Mouse (Mus musculus) megakaryocyte, embryonic 14.5 days (primary cell): ENCODE data around the gene Tubb5. TPM values are rescaled to one million over a fixed set of nuclear protein-coding genes. Genes with fewer than 3 reads are reported as not detected.
A peak's percentile ranks its signal among the peaks of the same experiment; 100 is the strongest.

ENCODE experiments used
- H3K27me3 ChIP-seq: replicated peaks from 2 replicates; pipeline ENCODE3; 2012; ENCODE audit warnings: inconsistent platforms
- H3K36me3 ChIP-seq: replicated peaks from 2 replicates; pipeline ENCODE3; 2012; ENCODE audit warnings: low read length, inconsistent platforms, mixed read lengths
- H3K4me1 ChIP-seq: 2 replicates; pipeline ENCODE4 v1.6.1; 2012; ENCODE audit warnings: inconsistent platforms
- H3K4me3 ChIP-seq: replicated peaks from 2 replicates; pipeline ENCODE3; 2012; ENCODE audit warnings: moderate library complexity, mild to moderate bottlenecking, inconsistent platforms
- H3K9me3 ChIP-seq: 2 replicates; pipeline ENCODE4 v1.6.1; 2012; ENCODE audit warnings: inconsistent platforms
- FLI1 ChIP-seq: IDR thresholded peaks from 2 replicates; pipeline ENCODE4 v1.6.1; 2012; ENCODE audit warnings: low read length, inconsistent platforms, mixed read lengths
- GATA1 ChIP-seq: IDR thresholded peaks from 3 replicates; pipeline ENCODE4 v1.6.1; 2012; ENCODE audit warnings: mixed read lengths, low read length, inconsistent platforms, borderline replicate concordance
- polyA plus RNA-seq: library from polyadenylated mRNA; stranded (reverse); fragments of >175 nt; gene quantifications from 2 replicates; pipeline ENCODE4 v1.2.3, GENCODE M21; 2012; ENCODE audit warnings: low replicate concordance; ENCODE audit not compliant: insufficient read depth

The Tubb5 gene
- polyA plus RNA-seq, 1 experiment: 217 TPM

DNA sequence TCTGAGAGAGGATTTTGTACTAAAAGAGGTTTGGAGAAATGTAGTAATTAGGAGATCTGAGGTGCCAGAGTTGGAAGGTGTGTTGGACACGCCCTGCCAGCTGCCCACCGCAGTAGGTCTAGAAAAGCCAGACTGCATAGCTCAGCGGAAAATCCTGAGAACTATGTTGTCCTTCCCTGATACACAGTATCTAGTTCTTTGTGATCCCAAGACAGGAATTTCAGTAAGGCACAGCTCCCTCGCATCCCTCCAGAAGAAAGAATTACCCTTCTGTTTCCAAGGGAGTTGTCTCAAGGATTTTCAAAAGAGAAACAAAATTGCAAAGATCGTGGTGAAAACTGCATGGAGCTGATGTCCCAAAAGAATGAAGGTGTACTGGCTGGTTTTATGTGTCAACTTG, 464 bp upstream of the Tubb5 start:
- Histone ChIP-seq H3K27me3 (no peaks in the 10 kb centered on the region), H3K9me3 (no peaks in the 10 kb centered on the region), H3K4me1 (peaks cover 63% of the 10 kb centered on the region), H3K4me3 (peak overlapping the region; percentile 96), H3K36me3 (peaks cover 33% of the 10 kb centered on the region)
- no peak for TF ChIP-seq FLI1

- TF ChIP-seq GATA1 (no peak), FLI1 (no peak)
- Histone ChIP-seq H3K4me1 (peaks cover 65% of the 10 kb centered on the region), H3K27me3 (no peaks in the 10 kb centered on the region), H3K4me3 (peak overlapping the region; percentile 96), H3K9me3 (no peaks in the 10 kb centered on the region), H3K36me3 (peaks cover 43% of the 10 kb centered on the region)
These were observed 619 bp downstream of the Tubb5 start for GRCm38 (mm10) chr17:35837487-35837886.

DNA sequence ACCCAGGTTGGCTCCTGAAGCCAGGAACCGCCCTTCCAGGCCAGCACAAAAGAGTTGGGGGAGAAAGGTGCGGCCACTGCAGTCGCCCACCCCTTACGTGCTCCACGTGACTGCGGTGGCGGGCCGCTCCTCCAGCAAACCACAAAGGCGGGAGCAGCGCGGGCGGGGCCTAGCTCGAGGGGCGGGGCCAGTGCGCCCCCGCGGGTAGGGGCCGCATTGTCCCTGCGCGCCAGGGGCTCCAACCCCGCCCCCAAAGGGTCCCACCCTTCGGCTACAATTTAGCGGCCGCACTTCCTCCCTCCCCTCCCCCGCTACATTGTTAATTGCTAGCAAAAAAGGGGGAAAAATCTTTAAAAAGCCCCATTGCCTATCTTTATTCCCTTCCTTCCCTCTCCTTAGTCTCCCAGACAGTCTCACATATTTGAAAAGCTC, 1.1 kb downstream of the Tubb5 start:
- TF ChIP-seq FLI1: no peak
- no peak for TF ChIP-seq GATA1
- H3K4me1 ChIP-seq: peaks cover 63% of the 10 kb centered on the region
- H3K36me3 ChIP-seq: peaks cover 48% of the 10 kb centered on the region
- no peaks in the 10 kb centered on the region for H3K27me3 ChIP-seq
- H3K9me3 ChIP-seq: no peaks in the 10 kb centered on the region
- peak overlapping the region; percentile 96 for H3K4me3 ChIP-seq

GRCm38 (mm10) chr17:35836178-35836965, 1.7 kb downstream of the Tubb5 start:
- TF ChIP-seq GATA1 (no peak), FLI1 (no peak)
- Histone ChIP-seq H3K9me3 (no peaks in the 10 kb centered on the region), H3K4me3 (peak overlapping the region; percentile 96), H3K27me3 (no peaks in the 10 kb centered on the region), H3K36me3 (peaks cover 55% of the 10 kb centered on the region), H3K4me1 (peaks cover 59% of the 10 kb centered on the region)

DNA sequence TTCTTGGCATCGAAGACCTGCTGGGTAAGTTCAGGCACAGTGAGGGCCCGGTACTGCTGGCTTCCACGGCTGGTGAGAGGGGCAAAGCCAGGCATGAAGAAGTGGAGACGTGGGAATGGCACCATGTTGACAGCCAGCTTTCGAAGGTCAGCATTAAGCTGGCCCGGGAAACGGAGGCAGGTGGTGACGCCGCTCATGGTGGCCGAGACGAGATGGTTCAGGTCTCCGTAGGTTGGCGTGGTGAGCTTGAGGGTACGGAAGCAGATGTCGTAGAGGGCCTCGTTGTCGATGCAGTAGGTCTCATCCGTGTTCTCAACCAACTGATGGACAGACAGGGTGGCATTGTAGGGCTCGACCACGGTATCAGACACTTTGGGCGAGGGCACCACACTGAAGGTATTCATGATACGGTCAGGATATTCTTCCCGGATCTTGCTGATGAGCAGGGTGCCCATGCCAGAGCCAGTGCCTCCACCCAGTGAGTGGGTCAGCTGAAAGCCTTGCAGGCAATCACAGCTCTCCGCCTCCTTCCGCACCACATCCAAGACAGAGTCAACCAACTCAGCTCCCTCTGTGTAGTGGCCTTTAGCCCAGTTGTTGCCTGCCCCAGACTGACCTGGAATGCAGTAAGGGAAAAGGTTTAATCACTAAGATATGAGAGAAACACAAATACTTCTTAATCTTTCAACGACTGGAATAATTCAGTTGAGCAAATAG, 2.5 kb downstream of the Tubb5 start:
- Histone ChIP-seq H3K9me3 (no peaks in the 10 kb centered on the region), H3K36me3 (peaks cover 62% of the 10 kb centered on the region), H3K27me3 (no peaks in the 10 kb centered on the region), H3K4me1 (peaks cover 66% of the 10 kb centered on the region), H3K4me3 (peak overlapping the region; percentile 79)
- TF ChIP-seq GATA1: no peak
- TF ChIP-seq FLI1: no peak

- no peaks in the 10 kb centered on the region for H3K9me3 ChIP-seq
- H3K36me3 ChIP-seq: peaks cover 70% of the 10 kb centered on the region
- H3K4me1 ChIP-seq: peaks cover 70% of the 10 kb centered on the region
- H3K27me3 ChIP-seq: no peaks in the 10 kb centered on the region
- peak overlapping the region; percentile 79 for H3K4me3 ChIP-seq
- TF ChIP-seq FLI1 (no peak), GATA1 (no peak)
These were observed 3.2 kb downstream of the Tubb5 start for GRCm38 (mm10) chr17:35834696-35835422.

- H3K36me3 ChIP-seq: peaks cover 79% of the 10 kb centered on the region
- H3K27me3 ChIP-seq: no peaks in the 10 kb centered on the region
- no peak for TF ChIP-seq FLI1
- no peak for TF ChIP-seq GATA1
- no peaks in the 10 kb centered on the region for H3K9me3 ChIP-seq
- peaks cover 70% of the 10 kb centered on the region for H3K4me1 ChIP-seq
- H3K4me3 ChIP-seq: no peak overlapping the region
These were observed 4.2 kb downstream of the Tubb5 start for GRCm38 (mm10) chr17:35833894-35834293.

GRCm38 (mm10) chr17:35833239-35833751, 4.8 kb downstream of the Tubb5 start:
- Histone ChIP-seq H3K36me3 (peaks cover 85% of the 10 kb centered on the region), H3K4me1 (peaks cover 73% of the 10 kb centered on the region), H3K27me3 (no peaks in the 10 kb centered on the region), H3K9me3 (no peaks in the 10 kb centered on the region), H3K4me3 (no peak overlapping the region)
- TF ChIP-seq GATA1 (no peak), FLI1 (no peak)

DNA sequence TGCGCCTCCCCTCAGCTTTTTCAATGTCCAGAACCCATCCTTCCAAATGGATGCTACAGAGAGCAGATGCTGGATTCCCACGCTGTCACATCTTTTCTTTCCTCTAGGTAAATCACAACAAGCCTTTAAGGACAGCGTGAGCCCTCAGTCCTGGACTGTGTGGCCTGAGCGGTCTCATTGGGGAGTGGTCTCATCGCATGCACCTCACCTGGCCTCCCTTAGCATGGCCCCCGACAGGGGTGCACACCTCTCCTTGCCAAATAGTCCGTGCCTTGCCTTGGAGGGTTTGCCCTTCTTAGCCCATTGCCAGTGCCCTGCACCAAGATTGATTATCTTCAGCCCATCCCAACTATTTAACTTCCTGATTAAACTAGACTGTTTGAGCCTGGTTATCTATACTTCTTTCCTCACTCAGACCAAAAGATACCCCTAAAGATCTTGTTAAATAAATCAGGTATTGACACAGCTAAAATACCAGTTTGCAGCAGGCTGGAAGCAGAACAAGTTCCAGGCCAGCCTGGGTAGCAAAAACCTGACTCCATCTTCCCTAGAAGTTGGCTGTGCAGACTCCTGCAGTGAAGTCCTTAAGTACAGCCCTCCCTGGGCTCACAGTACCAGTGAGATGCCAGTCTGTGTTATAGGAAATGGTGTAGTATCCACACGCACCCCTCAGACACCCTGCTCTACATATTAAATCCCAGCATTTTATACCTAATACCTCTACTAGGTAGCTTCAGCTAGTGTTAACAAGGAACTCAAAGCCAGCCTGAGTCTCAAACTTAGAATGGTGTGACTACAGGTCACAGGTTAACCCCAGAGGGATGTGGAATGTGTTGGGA, 5.5 kb downstream of the Tubb5 start:
- TF ChIP-seq GATA1: no peak
- no peak for TF ChIP-seq FLI1
- Histone ChIP-seq H3K36me3 (peaks cover 91% of the 10 kb centered on the region), H3K9me3 (no peaks in the 10 kb centered on the region), H3K4me3 (no peak overlapping the region), H3K4me1 (peaks cover 73% of the 10 kb centered on the region), H3K27me3 (no peaks in the 10 kb centered on the region)

- Histone ChIP-seq H3K9me3 (no peaks in the 10 kb centered on the region), H3K4me3 (peak overlapping the region; percentile 71), H3K36me3 (peaks cover 99% of the 10 kb centered on the region), H3K4me1 (peaks cover 73% of the 10 kb centered on the region), H3K27me3 (no peaks in the 10 kb centered on the region)
- no peak for TF ChIP-seq FLI1
- TF ChIP-seq GATA1: no peak
These were observed 8.4 kb downstream of the Tubb5 start for GRCm38 (mm10) chr17:35829737-35830136.
